Mouse (Mus musculus) heart, postnatal 0 days (tissue): ENCODE results near the gene H2-M5.

ENCODE experiments used
- CTCF ChIP-seq: IDR thresholded peaks from 2 replicates; pipeline ENCODE4 v1.5.1; 2016; ENCODE audit warnings: antibody characterized with exemption, control low read depth, low read depth
- EP300 ChIP-seq: IDR thresholded peaks from 2 replicates; pipeline ENCODE4 v1.6.1; 2016; ENCODE audit warnings: antibody characterized with exemption, low read depth

- no peak for TF ChIP-seq CTCF
- TF ChIP-seq EP300, result no peak
Measured at GRCm38 (mm10) chr17:37027486-37027885, 38.1 kb upstream of the H2-M5 start.
